Mouse (Mus musculus) embryonic fibroblast, embryonic 13.5 days (primary cell): ENCODE measurements around the gene Atrnl1.

Experiments
- CTCF ChIP-seq: IDR thresholded peaks from 2 replicates; pipeline ENCODE4 v1.5.1; 2011; ENCODE audit warnings: mild to moderate bottlenecking, control low read depth, low read length, moderate library complexity, borderline replicate concordance; ENCODE audit not compliant: insufficient read depth
- POLR2A ChIP-seq: IDR thresholded peaks from 2 replicates; pipeline ENCODE4 v1.6.1; 2011; ENCODE audit warnings: low read depth, mild to moderate bottlenecking, control low read depth, low read length, moderate library complexity

- TF ChIP-seq CTCF = no peak
- TF ChIP-seq POLR2A = no peak
Observed at GRCm38 (mm10) chr19:57575027-57575426, 35.8 kb upstream of the Atrnl1 start.
